Mouse (Mus musculus) megakaryocyte, embryonic 14.5 days (primary cell): ENCODE data around the gene Ranbp9.
A peak's percentile ranks its signal among the peaks of the same experiment; 100 is the strongest.

Experiments used
- FLI1 ChIP-seq: IDR thresholded peaks from 2 replicates; pipeline ENCODE4 v1.6.1; 2012; ENCODE audit warnings: low read length, inconsistent platforms, mixed read lengths
- GATA1 ChIP-seq: IDR thresholded peaks from 3 replicates; pipeline ENCODE4 v1.6.1; 2012; ENCODE audit warnings: mixed read lengths, low read length, inconsistent platforms, borderline replicate concordance

DNA sequence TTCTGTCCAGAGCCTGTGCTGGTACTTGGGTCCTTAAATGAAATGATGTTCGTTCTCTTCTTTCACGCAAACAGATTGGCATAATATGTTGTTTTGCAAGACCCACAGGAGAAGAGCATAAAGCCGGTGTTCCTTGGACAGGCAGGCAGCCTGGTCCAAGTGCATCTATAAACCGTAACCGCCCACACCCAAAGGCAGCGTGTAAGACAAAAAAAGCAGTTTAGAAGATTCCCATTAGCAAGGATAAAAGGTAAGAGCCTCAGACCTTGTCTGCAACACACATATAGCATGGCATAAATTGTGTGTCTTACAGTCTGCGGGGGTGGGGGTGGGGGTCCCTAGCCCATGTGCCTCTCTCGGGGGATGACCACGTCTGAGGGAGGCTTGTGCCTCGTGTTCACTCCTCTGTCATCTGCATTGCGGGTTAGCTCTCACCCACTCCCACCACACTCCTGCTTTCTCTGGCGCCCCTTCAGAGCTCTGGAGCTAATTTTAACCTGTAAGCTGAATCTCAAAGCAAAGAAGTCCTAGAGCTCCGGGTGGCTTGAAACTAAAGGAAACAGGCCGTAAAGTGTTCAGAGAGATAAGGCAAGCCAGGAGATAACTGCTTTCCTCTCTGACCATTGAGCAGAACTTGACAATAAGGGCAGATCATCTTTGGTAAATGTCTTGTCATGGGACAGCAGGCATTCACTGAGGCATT is 49.2 kb upstream of the Ranbp9 start:
- peak; percentile 90; the same call in 2 of the 3 replicates for TF ChIP-seq GATA1
- TF ChIP-seq FLI1 = no peak
